Mouse (Mus musculus): ENCODE data around the gene Cdc42se1. TPM values are rescaled to one million over a fixed set of nuclear protein-coding genes. Genes with fewer than 3 reads are reported as not detected.

Gene Cdc42se1
- polyA plus RNA-seq (2012; rRNA removed) = 45.1 and 48.4 TPM in 2 replicates

GRCm38 (mm10) chr3:95228148-95228893, at the start of gene Cdc42se1:
Cdc42se1 (plus strand) TSS chr3:95228732.

GRCm38 (mm10) chr3:95217255-95218134, 11.0 kb upstream of the Cdc42se1 start, which contains the start of gene Gabpb2:
Gabpb2 (minus strand) TSS chr3:95217916.

GRCm38 (mm10) chr3:95231298-95232221, 3.0 kb downstream of the Cdc42se1 start, which contains the start of gene Mllt11:
Mllt11 (minus strand) TSS chr3:95232171.

GRCm38 (mm10) chr3:95241498-95241897, 13.0 kb downstream of the Cdc42se1 start, which contains the start of gene Gm128:
Gm128 (minus strand) TSS chr3:95241598.

GRCm38 (mm10) chr3:95250783-95251424, 22.4 kb downstream of the Cdc42se1 start, which contains the start of gene Bnipl:
Bnipl (minus strand) TSS chr3:95251193.

GRCm38 (mm10) chr3:95281216-95282126, 52.9 kb downstream of the Cdc42se1 start, which contains the start of the genes Mindy1 and Prune1:
Mindy1 (plus strand) TSS chr3:95281345.
Prune1 (minus strand) TSS chr3:95282076.

Other genes starting within 250 kb of the Cdc42se1 start
- gene Zfp687, start 213.3 kb upstream of the Cdc42se1 start, polyA plus RNA-seq (2012; rRNA removed) = 22.6 and 24.0 TPM in 2 replicates
- 102 and 110 TPM in 2 replicates for gene Psmd4, start 186.1 kb upstream of the Cdc42se1 start, polyA plus RNA-seq (2012; rRNA removed)
- gene Pip5k1a, start 121.8 kb upstream of the Cdc42se1 start, polyA plus RNA-seq (2012; rRNA removed) = 10.7 and 11.9 TPM in 2 replicates
- 68.0 and 78.0 TPM in 2 replicates for gene Vps72, start 117.7 kb upstream of the Cdc42se1 start, polyA plus RNA-seq (2012; rRNA removed)
- 0.93 and 1.5 TPM in 2 replicates for gene Tmod4, start 104.3 kb upstream of the Cdc42se1 start, polyA plus RNA-seq (2012; rRNA removed)
- gene Scnm1, start 94.7 kb upstream of the Cdc42se1 start, polyA plus RNA-seq (2012; rRNA removed) = 26.0 and 28.9 TPM in 2 replicates
- gene Lysmd1, start 94.6 kb upstream of the Cdc42se1 start, polyA plus RNA-seq (2012; rRNA removed) = 4.3 and 5.4 TPM in 2 replicates
- gene Tnfaip8l2, start 86.4 kb upstream of the Cdc42se1 start, polyA plus RNA-seq (2012; rRNA removed) = 8.8 and 9.7 TPM in 2 replicates
- gene Sema6c, start 68.3 kb upstream of the Cdc42se1 start, polyA plus RNA-seq (2012; rRNA removed) = 5.5 and 7.0 TPM in 2 replicates
- gene Gabpb2, start 10.8 kb upstream of the Cdc42se1 start, polyA plus RNA-seq (2012; rRNA removed) = 7.3 and 7.6 TPM in 2 replicates
- 15.7 and 16.9 TPM in 2 replicates for gene Mllt11, start 3.4 kb downstream of the Cdc42se1 start, polyA plus RNA-seq (2012; rRNA removed)
- 0.51 and 0.64 TPM in 2 replicates for gene Gm128, start 12.9 kb downstream of the Cdc42se1 start, polyA plus RNA-seq (2012; rRNA removed)
- gene Bnipl, start 22.5 kb downstream of the Cdc42se1 start, polyA plus RNA-seq (2012; rRNA removed) = 5.2 and 5.5 TPM in 2 replicates
- gene Mindy1, start 52.6 kb downstream of the Cdc42se1 start, polyA plus RNA-seq (2012; rRNA removed) = 141 and 163 TPM in 2 replicates
- 10.7 and 12.5 TPM in 2 replicates for gene Prune1, start 53.3 kb downstream of the Cdc42se1 start, polyA plus RNA-seq (2012; rRNA removed)
- gene Anxa9, start 78.4 kb downstream of the Cdc42se1 start, polyA plus RNA-seq (2012; rRNA removed) = 1.3 and 1.5 TPM in 2 replicates
- gene Cers2, start 86.1 kb downstream of the Cdc42se1 start, polyA plus RNA-seq (2012; rRNA removed) = 47.5 and 48.1 TPM in 2 replicates
- gene Setdb1, start 128.5 kb downstream of the Cdc42se1 start, polyA plus RNA-seq (2012; rRNA removed) = 8.3 and 8.7 TPM in 2 replicates
- gene 4930558C23Rik, start 174.1 kb downstream of the Cdc42se1 start, polyA plus RNA-seq (2012; rRNA removed) = not detected in 2 replicates
- gene Arnt, start 205.7 kb downstream of the Cdc42se1 start, polyA plus RNA-seq (2012; rRNA removed) = 26.7 and 27.6 TPM in 2 replicates

All from colon, adult 2 months (tissue).